Mouse (Mus musculus): ENCODE data around the gene Bmpr1b.
A peak's percentile ranks its signal among the peaks of the same experiment; 100 is the strongest.

Gene Bmpr1b

DNA sequence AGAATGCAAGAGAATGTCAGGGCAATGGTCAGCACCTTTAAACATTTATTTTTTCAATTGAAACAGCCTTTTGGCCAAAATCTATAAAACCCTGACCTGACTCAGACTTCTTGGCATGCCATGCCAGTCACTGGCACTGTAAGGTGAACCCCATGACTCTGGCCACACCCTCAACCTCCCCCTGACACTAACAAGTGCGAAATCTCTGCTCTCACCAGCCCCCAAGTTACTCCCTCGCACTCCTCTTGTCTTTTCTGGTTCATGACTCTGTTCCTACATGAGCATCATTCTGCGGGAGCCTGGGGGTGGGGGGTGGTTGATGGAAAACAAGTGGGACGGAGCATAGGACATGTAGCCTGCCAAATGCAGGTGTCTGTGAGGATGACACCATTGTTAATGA is 135.1 kb downstream of the Bmpr1b start:
- no peak for DNase-seq (ENCODE audit: low spot score in 2 of 2)

DNA sequence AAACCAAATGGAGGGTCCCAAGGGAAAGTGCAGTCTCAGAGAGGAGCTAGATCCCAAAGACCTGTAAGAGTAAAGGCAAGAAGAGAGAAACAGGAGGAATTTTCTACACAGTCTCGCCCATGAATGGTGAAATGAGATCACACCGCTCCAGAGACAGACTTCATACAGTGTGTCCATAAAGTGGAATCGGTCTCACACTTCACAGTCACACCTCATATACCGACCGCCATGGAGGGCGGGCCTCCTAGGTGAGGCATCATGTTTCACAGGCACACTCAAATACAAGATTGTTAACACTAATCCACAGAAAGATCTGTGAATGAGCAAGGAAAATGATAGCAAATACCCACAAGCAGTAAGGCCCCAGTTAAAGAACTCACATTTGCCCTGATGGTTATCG is 149.5 kb downstream of the Bmpr1b start:
- DNase-seq (ENCODE audit: low spot score in 2 of 2): no peak

GRCm38 (mm10) chr3:141984548-141984947 is 184.7 kb downstream of the Bmpr1b start:
- DNase-seq (ENCODE audit: low spot score in 2 of 2): no peak

DNA sequence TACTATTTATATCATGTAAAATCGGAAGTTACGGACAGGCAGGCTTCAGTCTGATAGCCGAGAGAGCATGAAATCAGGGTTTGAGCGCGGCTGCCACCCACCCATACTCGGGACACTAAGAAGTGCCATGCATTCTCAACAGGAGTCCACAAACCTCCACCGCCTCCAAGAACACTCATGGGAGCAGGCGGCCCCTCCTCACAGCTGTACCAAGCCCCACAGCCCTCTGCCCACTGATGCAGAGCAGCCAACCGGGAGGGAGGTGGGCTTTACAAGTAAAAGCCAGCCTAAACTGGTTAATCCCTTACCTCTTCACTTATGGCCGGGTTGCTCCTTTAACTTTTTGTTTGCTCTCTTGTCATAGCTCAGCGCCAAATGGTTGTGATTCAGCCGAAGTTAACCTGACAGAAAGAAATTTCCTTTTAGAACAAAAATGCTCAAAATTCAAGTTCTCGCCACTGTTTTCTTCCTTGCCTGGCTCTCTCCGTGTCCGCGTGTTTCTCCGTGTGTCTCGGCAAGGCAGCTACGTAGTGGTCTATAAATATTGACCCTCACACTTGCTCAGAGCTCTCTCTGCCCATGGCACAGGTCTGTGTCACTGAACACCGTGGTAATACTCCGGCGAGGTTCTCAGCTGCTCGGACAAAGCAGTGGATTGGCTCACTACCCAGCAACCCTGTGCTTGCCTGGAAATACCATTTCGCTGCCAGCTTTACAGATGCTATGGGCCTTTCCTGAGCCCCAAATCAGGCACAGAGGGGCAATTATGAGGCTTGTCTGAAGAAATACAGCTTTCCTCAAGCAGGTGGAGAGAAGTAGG is 187.4 kb downstream of the Bmpr1b start:
- peak; percentile 8 to 20 for DNase-seq (ENCODE audit: low spot score in 2 of 2)

DNA sequence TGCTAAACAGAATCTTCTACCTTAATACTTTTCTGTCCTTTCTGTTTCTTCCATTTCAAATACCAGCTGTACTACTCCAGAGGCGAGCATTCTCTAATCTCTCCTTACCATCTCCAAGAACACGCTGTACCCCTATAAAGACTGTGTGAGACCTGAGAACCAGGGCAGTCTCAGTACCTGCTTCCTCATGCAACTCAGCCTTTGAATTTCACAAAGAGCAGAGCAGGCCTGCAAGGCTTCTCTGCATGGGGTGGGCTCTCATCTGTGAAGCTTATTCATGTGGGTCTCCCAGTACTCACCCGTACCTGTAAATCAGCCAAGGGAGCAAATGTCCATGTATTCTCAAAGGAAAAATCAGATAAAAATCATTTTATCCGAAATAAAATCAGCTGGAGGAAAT is 203.0 kb downstream of the Bmpr1b start:
- no peak for DNase-seq (ENCODE audit: low spot score in 2 of 2)

DNA sequence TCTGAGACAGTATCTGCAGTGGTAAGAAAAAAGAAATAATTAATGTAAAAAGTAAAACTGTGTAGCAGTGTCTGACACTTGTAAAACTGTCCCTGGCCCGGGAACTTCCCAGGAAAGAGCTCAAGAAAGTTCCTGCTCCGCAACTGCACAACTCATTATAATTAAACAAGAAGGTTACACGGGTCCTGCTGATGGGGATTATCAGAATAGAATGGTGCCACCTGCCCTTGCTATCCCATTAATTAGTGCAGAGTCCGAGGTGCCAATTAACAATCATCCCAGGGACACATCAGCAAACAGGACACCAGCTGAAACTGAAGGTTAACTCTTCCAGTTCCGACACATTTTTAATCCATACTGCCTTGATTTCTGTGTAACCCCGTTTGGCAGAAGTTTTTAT is 216.3 kb downstream of the Bmpr1b start:
- DNase-seq (ENCODE audit: low spot score in 2 of 2): no peak

DNA sequence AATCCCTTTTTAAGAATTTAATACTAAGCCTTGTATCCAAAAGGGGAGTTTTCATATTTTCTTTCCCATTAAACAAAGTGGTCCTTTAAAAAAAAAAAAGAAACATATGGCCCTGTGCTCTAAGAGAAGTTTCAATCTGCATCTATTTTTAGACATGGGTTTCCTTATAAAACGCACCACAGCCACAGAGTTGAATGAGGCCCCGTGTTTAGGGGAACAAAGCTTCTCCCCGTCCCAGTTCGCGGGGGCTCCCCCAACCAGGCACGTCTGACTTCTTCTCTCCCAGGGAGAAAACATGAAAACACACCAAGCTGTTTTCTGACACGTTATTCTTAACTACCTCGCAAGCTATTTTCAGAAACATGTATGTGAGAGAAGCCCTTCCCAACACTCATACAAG is 218.6 kb downstream of the Bmpr1b start:
- no peak for DNase-seq (ENCODE audit: low spot score in 2 of 2)

- DNase-seq (ENCODE audit: low spot score in 2 of 2): no peak
These were observed 220.7 kb downstream of the Bmpr1b start for GRCm38 (mm10) chr3:141948506-141948905.

GRCm38 (mm10) chr3:141948096-141948495 is 221.1 kb downstream of the Bmpr1b start:
- DNase-seq (ENCODE audit: low spot score in 2 of 2): no peak

DNA sequence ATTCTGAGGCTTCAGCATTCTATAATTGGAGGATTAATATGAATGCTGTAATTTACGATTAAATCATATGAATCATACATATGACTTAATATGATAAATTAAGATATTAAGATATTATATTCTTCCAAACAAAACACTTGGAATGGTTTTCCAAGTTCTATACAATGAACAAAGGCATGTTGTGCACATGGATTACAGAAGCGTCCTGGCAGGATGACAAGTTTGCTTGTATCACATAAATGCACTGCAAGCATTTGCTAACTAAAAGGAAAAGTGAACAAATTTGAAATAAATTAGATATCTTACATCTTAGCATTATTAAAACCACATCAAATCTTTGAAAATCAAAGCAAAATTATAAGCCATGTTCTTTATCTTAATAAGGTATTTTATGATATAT is 222.4 kb downstream of the Bmpr1b start:
- DNase-seq (ENCODE audit: low spot score in 2 of 2): no peak

DNA sequence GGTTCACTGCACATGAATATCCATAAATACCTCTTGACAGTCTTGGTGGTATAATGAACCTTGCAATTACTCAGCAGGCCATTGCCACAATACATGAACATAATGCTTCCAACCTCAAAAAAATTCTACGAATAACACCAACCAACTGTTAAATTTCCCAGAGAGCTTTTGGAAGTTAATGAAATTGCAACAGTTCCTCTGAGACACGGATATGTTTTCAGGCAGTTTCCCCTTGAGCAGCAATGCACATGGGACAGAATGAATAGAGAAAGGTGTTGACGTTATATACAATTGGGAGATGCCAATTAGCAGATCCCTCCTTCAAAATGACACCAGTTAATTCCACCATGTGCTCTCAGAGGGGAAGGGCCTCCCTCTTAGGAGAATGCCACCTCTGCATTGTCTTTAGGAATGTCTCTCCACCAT is 225.9 kb downstream of the Bmpr1b start:
- DNase-seq (ENCODE audit: low spot score in 2 of 2): no peak

DNA sequence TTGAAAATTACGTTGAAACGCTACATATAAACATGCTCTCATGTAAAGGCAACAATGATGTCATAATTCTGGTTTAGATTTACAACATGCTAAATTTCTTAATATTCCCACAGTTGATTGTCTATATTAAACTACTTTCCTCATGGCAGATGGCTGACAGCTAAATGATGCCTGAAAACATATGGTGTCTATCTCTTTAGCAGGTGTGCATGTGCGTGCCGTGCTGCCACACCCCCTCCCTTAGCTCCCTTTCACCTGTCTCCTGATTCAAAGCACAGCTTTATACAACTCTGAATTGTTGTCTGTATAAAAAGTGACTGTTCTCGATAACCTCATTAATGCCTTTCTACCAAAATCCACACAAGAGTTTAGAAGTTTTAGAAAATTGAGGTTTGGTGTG is 229.0 kb downstream of the Bmpr1b start:
- DNase-seq (ENCODE audit: low spot score in 2 of 2): no peak

- DNase-seq (ENCODE audit: low spot score in 2 of 2): peak in 1 of 2 experiments; percentile 16
These were observed 232.5 kb downstream of the Bmpr1b start for GRCm38 (mm10) chr3:141936594-141937272.

- peak; percentile 34 to 39 for DNase-seq (ENCODE audit: low spot score in 2 of 2)
These were observed 236.3 kb downstream of the Bmpr1b start for GRCm38 (mm10) chr3:141932956-141933355.

GRCm38 (mm10) chr3:141931372-141932092 is 237.7 kb downstream of the Bmpr1b start:
- DNase-seq (ENCODE audit: low spot score in 2 of 2): peak in 1 of 2 experiments; percentile 33

GRCm38 (mm10) chr3:141923442-141923841 is 245.8 kb downstream of the Bmpr1b start:
- no peak for DNase-seq (ENCODE audit: low spot score in 2 of 2)

- DNase-seq (ENCODE audit: low spot score in 2 of 2): no peak
These were observed 248.1 kb downstream of the Bmpr1b start for GRCm38 (mm10) chr3:141921161-141921560.

DNA sequence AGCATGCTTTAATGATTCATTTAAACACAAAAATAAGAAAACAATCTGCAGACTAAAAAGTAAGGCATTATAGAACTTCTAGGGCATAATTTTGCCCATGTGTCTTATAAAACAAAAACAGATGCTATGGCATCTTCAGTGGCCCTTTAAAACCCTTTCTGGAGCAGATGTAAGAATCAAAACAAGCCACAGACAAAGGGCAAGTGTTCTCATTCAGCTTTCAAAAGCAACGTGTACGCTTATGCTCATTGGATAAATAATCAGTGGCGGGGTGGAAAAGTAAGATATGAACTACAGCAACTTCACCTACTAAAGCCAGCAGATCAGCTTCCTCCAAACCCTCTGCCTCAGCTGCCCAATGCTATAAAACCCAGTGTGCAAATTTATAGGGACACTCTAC is 249.6 kb downstream of the Bmpr1b start:
- DNase-seq (ENCODE audit: low spot score in 2 of 2): no peak

DNA sequence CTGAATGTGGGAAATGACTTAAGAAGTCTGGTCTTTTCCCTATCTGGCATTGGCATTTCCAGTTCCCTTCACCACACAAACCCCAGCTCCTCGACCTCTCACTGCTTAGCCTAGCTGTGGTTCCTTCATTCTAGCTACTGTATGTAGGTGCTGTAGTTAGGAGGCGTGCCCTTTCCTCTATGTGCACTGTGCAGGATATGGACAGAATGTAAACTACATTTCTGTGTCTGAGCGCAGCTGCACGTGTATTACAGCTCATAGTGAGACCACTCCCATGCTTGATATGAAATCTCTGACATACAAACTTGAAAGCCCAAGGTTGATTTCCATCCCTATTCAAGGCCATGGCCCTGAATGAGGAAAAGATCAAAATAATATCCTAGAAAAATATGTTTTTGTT is 252.1 kb downstream of the Bmpr1b start:
- no peak for DNase-seq (ENCODE audit: low spot score in 2 of 2)

GRCm38 (mm10) chr3:141915995-141916394 is 253.2 kb downstream of the Bmpr1b start:
- DNase-seq (ENCODE audit: low spot score in 2 of 2): no peak

GRCm38 (mm10) chr3:141914588-141914987 is 254.6 kb downstream of the Bmpr1b start:
- DNase-seq (ENCODE audit: low spot score in 2 of 2): no peak

DNA sequence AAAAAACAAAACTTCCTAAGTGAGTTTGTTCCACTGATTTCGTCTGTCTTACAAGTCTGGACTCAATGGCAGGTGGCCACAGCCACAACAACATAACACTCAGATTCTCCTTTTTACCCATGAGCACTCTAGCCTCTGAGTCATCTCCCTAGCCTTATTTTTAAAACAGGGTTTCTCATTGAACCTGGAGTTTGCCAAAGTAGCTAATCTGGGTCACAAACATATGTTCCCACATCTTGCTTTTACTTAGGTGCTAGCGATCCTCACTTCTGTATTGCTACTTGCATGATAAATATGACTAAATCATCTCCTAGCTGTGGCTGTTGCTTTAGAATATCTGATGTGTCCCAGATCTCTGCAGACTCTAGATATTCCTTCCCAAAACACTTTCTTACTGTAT is 260.1 kb downstream of the Bmpr1b start:
- DNase-seq (ENCODE audit: low spot score in 2 of 2): no peak

Data from right cerebral cortex, adult 2 months (tissue).